Mouse (Mus musculus): ENCODE results near the gene Ranbp10. TPM values are rescaled to one million over a fixed set of nuclear protein-coding genes. Genes with fewer than 3 reads are reported as not detected.

Ranbp10 gene
- polyA plus RNA-seq, 1 experiment from 2014 or later = 10.9 TPM

DNA sequence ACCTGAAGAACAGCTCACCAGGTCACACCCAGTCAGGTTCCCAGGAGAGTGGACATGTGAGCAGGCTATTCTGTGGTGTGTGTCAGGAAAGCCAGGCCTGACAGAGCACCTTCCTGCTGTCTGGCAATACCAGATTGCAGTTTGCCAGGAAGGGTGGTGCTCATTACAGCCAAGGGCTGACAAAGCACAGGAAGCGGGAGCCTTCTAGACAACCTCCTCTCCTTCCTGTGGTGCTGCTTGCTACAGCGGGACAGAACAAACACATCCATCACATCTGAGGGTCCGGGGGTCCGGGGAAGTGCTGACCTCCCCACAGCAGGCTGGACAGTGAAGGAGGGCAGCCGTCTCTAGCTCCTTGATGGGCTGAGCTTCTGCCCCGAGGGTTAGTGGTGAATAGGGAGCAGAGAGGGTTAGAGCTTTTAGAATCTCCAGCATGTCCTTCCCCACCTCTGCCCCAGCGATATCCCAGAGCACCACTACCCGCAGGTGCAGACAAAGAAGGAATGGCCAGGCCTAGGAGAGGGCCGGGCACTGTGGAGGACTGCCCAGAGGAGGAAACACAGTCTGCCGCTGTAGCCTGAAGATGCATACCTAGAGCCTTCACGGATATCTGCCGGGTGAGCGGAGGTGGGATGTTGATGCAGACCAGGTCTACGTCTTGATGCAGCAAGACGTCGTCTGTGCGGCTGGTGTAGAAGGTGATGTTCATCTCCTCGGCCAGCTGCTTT is 99.6 kb downstream of the Ranbp10 start:
- H3K4me2 ChIP-seq (replicated peaks; ENCODE audit: low read depth, low read length) = 0 out of 2 replicates have a peak overlapping the region, but pooled peaks have one; percentile 8
- no peaks in the 10 kb centered on the region for H3K9me3 ChIP-seq (ENCODE audit: low read length)
- H3K27ac ChIP-seq (ENCODE audit: low read length) = peak overlapping the region; percentile 81
- ATAC-seq = peak; percentile 95
- H3K27me3 ChIP-seq (replicated peaks; ENCODE audit: insufficient read depth, low read length) = no peaks in the 10 kb centered on the region
- peaks cover 7% of the 10 kb centered on the region; the same call in 1 of the 2 replicates for H3K36me3 ChIP-seq (ENCODE audit: insufficient read depth, low read length)
- no peak overlapping the region for H3K9ac ChIP-seq (replicated peaks; ENCODE audit: low read depth)
- TF ChIP-seq CTCF (IDR thresholded peaks at IDR 0.05) (no peak), EP300 (IDR thresholded peaks at IDR 0.05) (peak; percentile 97)
- WGBS = 62% methylated on average over 18 of the region's 18 CpGs
- H3K4me3 ChIP-seq (ENCODE audit: low read depth, low read length) = no peak overlapping the region
- peak; percentile 75 for DNase-seq (ENCODE audit: low spot score)
- H3K4me1 ChIP-seq (ENCODE audit: insufficient read depth, low read depth, low read length) = no peaks in the 10 kb centered on the region

GRCm38 (mm10) chr8:105725726-105726125 is 101.4 kb downstream of the Ranbp10 start:
- Histone ChIP-seq H3K4me1 (ENCODE audit: insufficient read depth, low read depth, low read length) (no peaks in the 10 kb centered on the region), H3K4me3 (ENCODE audit: low read depth, low read length) (no peak overlapping the region), H3K4me2 (replicated peaks; ENCODE audit: low read depth, low read length) (no peak overlapping the region), H3K36me3 (ENCODE audit: insufficient read depth, low read length) (peaks cover 7% of the 10 kb centered on the region; the same call in 1 of the 2 replicates), H3K27ac (ENCODE audit: low read length) (no peak overlapping the region), H3K9ac (replicated peaks; ENCODE audit: low read depth) (no peak overlapping the region), H3K9me3 (ENCODE audit: low read length) (no peaks in the 10 kb centered on the region), H3K27me3 (replicated peaks; ENCODE audit: insufficient read depth, low read length) (no peaks in the 10 kb centered on the region)
- DNase-seq (ENCODE audit: low spot score) (no peak), ATAC-seq (no peak)
- TF ChIP-seq EP300 (IDR thresholded peaks at IDR 0.05) (no peak), CTCF (IDR thresholded peaks at IDR 0.05) (no peak)
- 70% methylated on average over 5 of the region's 5 CpGs for WGBS

- H3K27ac ChIP-seq (ENCODE audit: low read length) = no peak overlapping the region
- TF ChIP-seq EP300 (IDR thresholded peaks at IDR 0.05) (no peak), CTCF (IDR thresholded peaks at IDR 0.05) (no peak)
- no peak for ATAC-seq
- WGBS = 84% methylated on average over 9 of the region's 9 CpGs
- H3K36me3 ChIP-seq (ENCODE audit: insufficient read depth, low read length) = peaks cover 4% of the 10 kb centered on the region; the same call in 1 of the 2 replicates
- no peaks in the 10 kb centered on the region for H3K27me3 ChIP-seq (replicated peaks; ENCODE audit: insufficient read depth, low read length)
- no peak overlapping the region for H3K4me3 ChIP-seq (ENCODE audit: low read depth, low read length)
- H3K4me1 ChIP-seq (ENCODE audit: insufficient read depth, low read depth, low read length) = no peaks in the 10 kb centered on the region
- DNase-seq (ENCODE audit: low spot score) = no peak
- no peak overlapping the region for H3K4me2 ChIP-seq (replicated peaks; ENCODE audit: low read depth, low read length)
- no peaks in the 10 kb centered on the region for H3K9me3 ChIP-seq (ENCODE audit: low read length)
- no peak overlapping the region for H3K9ac ChIP-seq (replicated peaks; ENCODE audit: low read depth)
These were observed 104.3 kb downstream of the Ranbp10 start for GRCm38 (mm10) chr8:105722861-105723260.

GRCm38 (mm10) chr8:105719637-105720036 is 107.5 kb downstream of the Ranbp10 start:
- Histone ChIP-seq H3K4me3 (ENCODE audit: low read depth, low read length) (no peak overlapping the region), H3K27me3 (replicated peaks; ENCODE audit: insufficient read depth, low read length) (no peaks in the 10 kb centered on the region), H3K27ac (ENCODE audit: low read length) (peak overlapping the region; percentile 35; the same call in 1 of the 2 replicates), H3K4me2 (replicated peaks; ENCODE audit: low read depth, low read length) (no peak overlapping the region), H3K4me1 (ENCODE audit: insufficient read depth, low read depth, low read length) (no peaks in the 10 kb centered on the region), H3K9me3 (ENCODE audit: low read length) (no peaks in the 10 kb centered on the region), H3K9ac (replicated peaks; ENCODE audit: low read depth) (no peak overlapping the region), H3K36me3 (ENCODE audit: insufficient read depth, low read length) (no peaks in the 10 kb centered on the region; the same call in 1 of the 2 replicates)
- TF ChIP-seq EP300 (IDR thresholded peaks at IDR 0.05) (no peak), CTCF (IDR thresholded peaks at IDR 0.05) (no peak)
- 75% methylated on average over 4 of the region's 4 CpGs for WGBS
- DNase-seq (ENCODE audit: low spot score) = no peak
- no peak for ATAC-seq

Other genes with a start within 250 kb of the Ranbp10 start
- 25.5 and 28.5 TPM in 2 replicates for gene Ripor1, start 222.1 kb downstream of the Ranbp10 start, polyA plus RNA-seq (2015; fragmentation: Nextera tagmentation; extraction: Ambion mirVana)
- gene Ctcf, start 190.8 kb downstream of the Ranbp10 start, polyA plus RNA-seq (2015; fragmentation: Nextera tagmentation; extraction: Ambion mirVana) = 71.3 and 73.6 TPM in 2 replicates
- 0.44 and 0.75 TPM in 2 replicates for gene Agrp, start 190.0 kb downstream of the Ranbp10 start, polyA plus RNA-seq (2015; fragmentation: Nextera tagmentation; extraction: Ambion mirVana)
- gene Carmil2, start 141.1 kb downstream of the Ranbp10 start, polyA plus RNA-seq (2015; fragmentation: Nextera tagmentation; extraction: Ambion mirVana) = 0.26 and 0.35 TPM in 2 replicates
- 40.5 and 45.8 TPM in 2 replicates for gene Acd, start 126.2 kb downstream of the Ranbp10 start, polyA plus RNA-seq (2015; fragmentation: Nextera tagmentation; extraction: Ambion mirVana)
- gene Pard6a, start 126.2 kb downstream of the Ranbp10 start, polyA plus RNA-seq (2015; fragmentation: Nextera tagmentation; extraction: Ambion mirVana) = 14.8 and 16.6 TPM in 2 replicates
- gene 4933405L10Rik, start 119.7 kb downstream of the Ranbp10 start, polyA plus RNA-seq (2015; fragmentation: Nextera tagmentation; extraction: Ambion mirVana) = not detected in 2 replicates
- gene Enkd1, start 119.1 kb downstream of the Ranbp10 start, polyA plus RNA-seq (2015; fragmentation: Nextera tagmentation; extraction: Ambion mirVana) = 8.2 and 8.7 TPM in 2 replicates
- 19.5 and 24.4 TPM in 2 replicates for gene Gfod2, start 68.7 kb downstream of the Ranbp10 start, polyA plus RNA-seq (2015; fragmentation: Nextera tagmentation; extraction: Ambion mirVana)
- 2.9 and 3.7 TPM in 2 replicates for gene Tsnaxip1, start 381 bp upstream of the Ranbp10 start, polyA plus RNA-seq (2015; fragmentation: Nextera tagmentation; extraction: Ambion mirVana)
- gene Cenpt, start 25.9 kb upstream of the Ranbp10 start, polyA plus RNA-seq (2015; fragmentation: Nextera tagmentation; extraction: Ambion mirVana) = 14.3 and 15.9 TPM in 2 replicates
- 46.3 and 50.1 TPM in 2 replicates for gene Thap11, start 27.8 kb upstream of the Ranbp10 start, polyA plus RNA-seq (2015; fragmentation: Nextera tagmentation; extraction: Ambion mirVana)
- 82.3 and 97.4 TPM in 2 replicates for gene Nutf2, start 33.2 kb upstream of the Ranbp10 start, polyA plus RNA-seq (2015; fragmentation: Nextera tagmentation; extraction: Ambion mirVana)
- gene Edc4, start 53.5 kb upstream of the Ranbp10 start, polyA plus RNA-seq (2015; fragmentation: Nextera tagmentation; extraction: Ambion mirVana) = 17.4 and 19.8 TPM in 2 replicates
- gene Nrn1l, start 66.2 kb upstream of the Ranbp10 start, polyA plus RNA-seq (2015; fragmentation: Nextera tagmentation; extraction: Ambion mirVana) = 0.27 and 0.48 TPM in 2 replicates
- gene Pskh1, start 73.1 kb upstream of the Ranbp10 start, polyA plus RNA-seq (2015; fragmentation: Nextera tagmentation; extraction: Ambion mirVana) = 19.0 and 21.5 TPM in 2 replicates
- gene Ctrl, start 106.5 kb upstream of the Ranbp10 start, polyA plus RNA-seq (2015; fragmentation: Nextera tagmentation; extraction: Ambion mirVana) = 0.42 and 0.54 TPM in 2 replicates
- gene Psmb10, start 111.1 kb upstream of the Ranbp10 start, polyA plus RNA-seq (2015; fragmentation: Nextera tagmentation; extraction: Ambion mirVana) = 75.9 and 77.2 TPM in 2 replicates
- 0.63 and 0.74 TPM in 2 replicates for gene Lcat, start 116.0 kb upstream of the Ranbp10 start, polyA plus RNA-seq (2015; fragmentation: Nextera tagmentation; extraction: Ambion mirVana)
- 29.2 and 33.9 TPM in 2 replicates for gene Slc12a4, start 138.7 kb upstream of the Ranbp10 start, polyA plus RNA-seq (2015; fragmentation: Nextera tagmentation; extraction: Ambion mirVana)
- 0.13 TPM in 1 of 2 replicates, not detected in the other for gene Dpep3, start 152.1 kb upstream of the Ranbp10 start, polyA plus RNA-seq (2015; fragmentation: Nextera tagmentation; extraction: Ambion mirVana)
- gene Dus2, start 164.0 kb upstream of the Ranbp10 start, polyA plus RNA-seq (2015; fragmentation: Nextera tagmentation; extraction: Ambion mirVana) = 7.4 and 8.8 TPM in 2 replicates
- 0.12 TPM in 1 of 2 replicates, not detected in the other for gene Dpep2nb, start 178.6 kb upstream of the Ranbp10 start, polyA plus RNA-seq (2015; fragmentation: Nextera tagmentation; extraction: Ambion mirVana)
- 10.5 and 11.4 TPM in 2 replicates for gene Ddx28, start 184.5 kb upstream of the Ranbp10 start, polyA plus RNA-seq (2015; fragmentation: Nextera tagmentation; extraction: Ambion mirVana)
- gene Nfatc3, start 231.5 kb upstream of the Ranbp10 start, polyA plus RNA-seq (2015; fragmentation: Nextera tagmentation; extraction: Ambion mirVana) = 3.4 and 4.2 TPM in 2 replicates